Mouse (Mus musculus) heart, adult 10 weeks (tissue): ENCODE measurements around the gene Abhd16a. TPM values are rescaled to one million over a fixed set of nuclear protein-coding genes. Genes with fewer than 3 reads are reported as not detected.

Source experiments
- polyA plus RNA-seq: library from polyadenylated mRNA; stranded (reverse); fragments of 350-450 nt; fragmentation: Illumina TruSeq; extraction: RNeasy Lipid Tissue Mini Kit (QIAGEN cat#74804); gene quantifications from one replicate; pipeline ENCODE4 v1.2.3, GENCODE M21; 2014; ENCODE audit warnings: low read depth, low replicate concordance

Abhd16a gene
- 72.3 TPM for polyA plus RNA-seq

GRCm38 (mm10) chr17:35088825-35089644 lies at the start of gene Abhd16a:
Gene Abhd16a (plus strand): TSS chr17:35089263.

GRCm38 (mm10) chr17:35046681-35047455 lies 42.2 kb upstream of the Abhd16a start, which contains the start of gene Msh5:
Gene Msh5 (minus strand): TSS chr17:35046745.

GRCm38 (mm10) chr17:35049561-35050016 lies 39.5 kb upstream of the Abhd16a start, which contains the start of gene Clic1:
Gene Clic1 (plus strand): TSS chr17:35049966.

GRCm38 (mm10) chr17:35058911-35059892 lies 29.9 kb upstream of the Abhd16a start, which contains the start of gene Ddah2:
Gene Ddah2 (plus strand): TSS chr17:35059035.

GRCm38 (mm10) chr17:35064951-35065947 lies 23.8 kb upstream of the Abhd16a start, which contains the start of gene Ly6g6c:
Gene Ly6g6c (plus strand): TSS chr17:35065388.

GRCm38 (mm10) chr17:35066084-35066483 lies 23.0 kb upstream of the Abhd16a start, which contains the start of gene Mpig6b:
Gene Mpig6b (minus strand): TSS chr17:35066184.

GRCm38 (mm10) chr17:35076507-35077176 lies 12.4 kb upstream of the Abhd16a start, which contains the start of gene Ly6g6e:
Gene Ly6g6e (plus strand): TSS chr17:35076902.

GRCm38 (mm10) chr17:35077786-35078233 lies 11.3 kb upstream of the Abhd16a start, which contains the start of gene Ly6g6d:
Gene Ly6g6d (minus strand): TSS chr17:35078065.

GRCm38 (mm10) chr17:35085208-35085865 lies 3.7 kb upstream of the Abhd16a start, which contains the start of gene Ly6g6f:
Gene Ly6g6f (minus strand): TSS chr17:35085610.

GRCm38 (mm10) chr17:35108097-35108496 lies 19.0 kb downstream of the Abhd16a start, which contains the start of gene Ly6g5c:
Gene Ly6g5c (plus strand): TSS chr17:35108279.

GRCm38 (mm10) chr17:35115046-35116019 lies 26.3 kb downstream of the Abhd16a start, which contains the start of gene Ly6g5b:
Gene Ly6g5b (minus strand): TSS chr17:35115428.

GRCm38 (mm10) chr17:35121143-35121799 lies 32.2 kb downstream of the Abhd16a start, which contains the start of gene Gpank1:
Gene Gpank1 (plus strand): TSS chr17:35121455.

GRCm38 (mm10) chr17:35121871-35122303 lies 32.8 kb downstream of the Abhd16a start, which contains the start of gene Csnk2b:
Gene Csnk2b (minus strand): TSS chr17:35122053.

GRCm38 (mm10) chr17:35126206-35126611 lies 37.1 kb downstream of the Abhd16a start, which contains the start of gene D17H6S53E:
Gene D17H6S53E (plus strand): TSS chr17:35126373.

GRCm38 (mm10) chr17:35131500-35132173 lies 42.6 kb downstream of the Abhd16a start, which contains the start of gene Apom:
Gene Apom (minus strand): TSS chr17:35132050.

